Mouse (Mus musculus) forebrain, embryonic 11.5 days (tissue): ENCODE data around the gene Ythdc1. TPM values are rescaled to one million over a fixed set of nuclear protein-coding genes. Genes with fewer than 3 reads are reported as not detected.
"Not testable (repeated sequence)": the region's sequence is repeated elsewhere in the genome, so short reads cannot be mapped to it uniquely, and the experiment has no call there.

ENCODE experiments used
- ATAC-seq: fragments of 200-750 bp; cut with Nextera tagmentation; replicated peaks from 2 replicates; pipeline ENCODE4 v1.8.0; 2017; ENCODE audit warnings: moderate TSS enrichment; ENCODE audit not compliant: low FRiP score
- DNase-seq: peaks from one replicate; pipeline ENCODE4 v3.0.0-alpha.2; 2017; ENCODE audit warnings: low spot score
- H3K27ac ChIP-seq: fragments of 300-500 bp; sonication (generic); 2 replicates; pipeline ENCODE4 v1.5.1; 2014; ENCODE audit warnings: low read depth, low read length
- H3K27me3 ChIP-seq: fragments of 300-500 bp; sonication (generic); 2 replicates; pipeline ENCODE4 v1.6.1; 2014; ENCODE audit warnings: mild to moderate bottlenecking, low read length, mixed read lengths; ENCODE audit not compliant: control insufficient read depth, insufficient read depth
- H3K36me3 ChIP-seq: fragments of 300-500 bp; sonication (generic); 2 replicates; pipeline ENCODE4 v1.6.1; 2014; ENCODE audit warnings: mild to moderate bottlenecking, low read length, moderate library complexity, mixed read lengths; ENCODE audit not compliant: control insufficient read depth, insufficient read depth
- H3K4me1 ChIP-seq: fragments of 300-500 bp; sonication (generic); replicated peaks from 2 replicates; pipeline ENCODE4 v1.6.1; 2014; ENCODE audit warnings: low read length, mixed read lengths; ENCODE audit not compliant: control insufficient read depth, insufficient read depth
- H3K4me2 ChIP-seq: fragments of 300-500 bp; sonication (generic); 2 replicates; pipeline ENCODE4 v1.6.1; 2014; ENCODE audit warnings: low read depth, mild to moderate bottlenecking, low read length, moderate library complexity, mixed read lengths; ENCODE audit not compliant: severe bottlenecking
- H3K4me3 ChIP-seq: fragments of 300-500 bp; sonication (generic); 2 replicates; pipeline ENCODE4 v1.5.1; 2014; ENCODE audit warnings: low read depth, low read length
- H3K9ac ChIP-seq: fragments of 300-500 bp; sonication (generic); 2 replicates; pipeline ENCODE4 v1.6.1; 2014; ENCODE audit warnings: low read length
- H3K9me3 ChIP-seq: fragments of 300-500 bp; sonication (generic); 2 replicates; pipeline ENCODE4 v1.6.1; 2016; ENCODE audit warnings: low read length, mixed read lengths; ENCODE audit not compliant: control insufficient read depth
- WGBS: fragments of 180-500 bp; shearing (Covaris S2); extraction: QIAGEN DNeasy Blood & Tissue Kit; methylation state at CpG from one replicate; pipeline ENCODE4 v1.1.7; 2014; 5-methylcytosine and 5-hydroxymethylcytosine counted together
- polyA plus RNA-seq: library from polyadenylated mRNA; unstranded; fragments of >200 nt; fragmentation: Nextera tagmentation; extraction: Ambion mirVana; gene quantifications from 2 replicates; pipeline ENCODE4 v1.2.1, GENCODE M21; 2014

Ythdc1 gene
- polyA plus RNA-seq, 1 experiment from 2014 or later, result 51.2 TPM

- Histone ChIP-seq H3K4me2 (no peak overlapping the region), H3K9me3 (no peaks in the 10 kb centered on the region), H3K9ac (no peak overlapping the region), H3K4me3 (no peak overlapping the region), H3K27me3 (no peaks in the 10 kb centered on the region), H3K4me1 (no peaks in the 10 kb centered on the region), H3K36me3 (no peaks in the 10 kb centered on the region), H3K27ac (no peak overlapping the region)
- ATAC-seq, result peak; percentile 46; the same call in 1 of the 2 replicates
- DNase-seq, result no peak
Observed at GRCm38 (mm10) chr5:86850104-86850503, 46.1 kb downstream of the Ythdc1 start.

- 39% methylated on average over 5 of the region's 5 CpGs for WGBS
- Histone ChIP-seq H3K4me2 (no peak overlapping the region), H3K9me3 (no peaks in the 10 kb centered on the region), H3K36me3 (no peaks in the 10 kb centered on the region), H3K4me3 (no peak overlapping the region), H3K9ac (no peak overlapping the region), H3K27ac (no peak overlapping the region), H3K27me3 (no peaks in the 10 kb centered on the region), H3K4me1 (no peaks in the 10 kb centered on the region)
- DNase-seq, result no peak
- ATAC-seq, result no peak
Observed at GRCm38 (mm10) chr5:86851658-86852057, 47.6 kb downstream of the Ythdc1 start.

- not testable (repeated sequence) for H3K4me1 ChIP-seq, H3K27ac ChIP-seq, H3K36me3 ChIP-seq, DNase-seq, H3K4me3 ChIP-seq, H3K9me3 ChIP-seq, H3K4me2 ChIP-seq, H3K27me3 ChIP-seq, ATAC-seq, H3K9ac ChIP-seq
- 84% methylated on average over 13 of the region's 13 CpGs for WGBS
Observed at GRCm38 (mm10) chr5:86856505-86856904, 52.5 kb downstream of the Ythdc1 start.

GRCm38 (mm10) chr5:86857682-86858081 is 53.7 kb downstream of the Ythdc1 start:
- DNase-seq, result no peak
- Histone ChIP-seq H3K4me3 (no peak overlapping the region), H3K27ac (no peak overlapping the region), H3K4me1 (no peaks in the 10 kb centered on the region), H3K9ac (no peak overlapping the region), H3K27me3 (no peaks in the 10 kb centered on the region), H3K4me2 (no peak overlapping the region), H3K9me3 (no peaks in the 10 kb centered on the region), H3K36me3 (no peaks in the 10 kb centered on the region)
- 8% methylated on average over 1 of the region's 1 CpGs for WGBS
- ATAC-seq, result no peak

- Histone ChIP-seq H3K27me3 (no peaks in the 10 kb centered on the region), H3K27ac (no peak overlapping the region), H3K4me3 (no peak overlapping the region), H3K9ac (no peak overlapping the region), H3K9me3 (no peaks in the 10 kb centered on the region), H3K4me1 (no peaks in the 10 kb centered on the region), H3K4me2 (no peak overlapping the region), H3K36me3 (no peaks in the 10 kb centered on the region)
- DNase-seq (no peak), ATAC-seq (no peak)
- 54% methylated on average over 3 of the region's 3 CpGs for WGBS
Observed at GRCm38 (mm10) chr5:86858336-86858735, 54.3 kb downstream of the Ythdc1 start.

- Histone ChIP-seq H3K4me1 (no peaks in the 10 kb centered on the region), H3K27me3 (no peaks in the 10 kb centered on the region), H3K36me3 (no peaks in the 10 kb centered on the region), H3K4me2 (no peak overlapping the region), H3K4me3 (no peak overlapping the region), H3K27ac (no peak overlapping the region), H3K9ac (no peak overlapping the region), H3K9me3 (no peaks in the 10 kb centered on the region)
- no peak for ATAC-seq
- no peak for DNase-seq
- WGBS, result 83% methylated on average over 1 of the region's 1 CpGs
Observed at GRCm38 (mm10) chr5:86871877-86872276, 67.9 kb downstream of the Ythdc1 start.

Other genes with a start within 250 kb of the Ythdc1 start
- not detected in 2 replicates for gene Tmprss11f, start 171.8 kb upstream of the Ythdc1 start, polyA plus RNA-seq
- not detected in 2 replicates for gene Tmprss11b, start 127.9 kb upstream of the Ythdc1 start, polyA plus RNA-seq
- not detected in 2 replicates for gene Tmprss11e, start 58.4 kb upstream of the Ythdc1 start, polyA plus RNA-seq
- gene Ugt2b34, start 102.7 kb downstream of the Ythdc1 start, polyA plus RNA-seq, result not detected in 2 replicates
- not detected in 2 replicates for gene Ugt2b1, start 122.3 kb downstream of the Ythdc1 start, polyA plus RNA-seq
- gene Ugt2b35, start 196.6 kb downstream of the Ythdc1 start, polyA plus RNA-seq, result not detected in 2 replicates